Mouse (Mus musculus) liver, embryonic 15.5 days (tissue): ENCODE measurements around the gene Myod1. TPM values are rescaled to one million over a fixed set of nuclear protein-coding genes. Genes with fewer than 3 reads are reported as not detected.

ENCODE experiments used
- ATAC-seq: fragments of 200-750 bp; cut with Nextera tagmentation; 2 replicates; pipeline ENCODE4 v1.8.0; 2017; ENCODE audit warnings: moderate number of reproducible peaks, mild to moderate bottlenecking, moderate library complexity; ENCODE audit not compliant: insufficient read depth
- H3K27ac ChIP-seq: fragments of 300-500 bp; sonication (generic); replicated peaks from 2 replicates; pipeline ENCODE4 v1.5.1; 2015; ENCODE audit warnings: mild to moderate bottlenecking, inconsistent platforms
- H3K27me3 ChIP-seq: fragments of 300-500 bp; sonication (generic); 2 replicates; pipeline ENCODE4 v1.6.1; 2015; ENCODE audit warnings: mild to moderate bottlenecking, inconsistent platforms
- H3K36me3 ChIP-seq: fragments of 300-500 bp; sonication (generic); replicated peaks from 2 replicates; pipeline ENCODE4 v1.6.1; 2015; ENCODE audit warnings: moderate library complexity, mild to moderate bottlenecking, inconsistent platforms
- H3K4me1 ChIP-seq: fragments of 300-500 bp; sonication (generic); replicated peaks from 2 replicates; pipeline ENCODE4 v1.6.1; 2015; ENCODE audit warnings: inconsistent platforms
- H3K4me2 ChIP-seq: fragments of 300-500 bp; sonication (generic); 2 replicates; pipeline ENCODE4 v1.6.1; 2015; ENCODE audit warnings: moderate library complexity, mild to moderate bottlenecking, inconsistent platforms
- H3K4me3 ChIP-seq: fragments of 300-500 bp; sonication (generic); replicated peaks from 2 replicates; pipeline ENCODE4 v1.5.1; 2015; ENCODE audit warnings: mild to moderate bottlenecking, inconsistent platforms
- H3K9ac ChIP-seq: fragments of 300-500 bp; sonication (generic); 2 replicates; pipeline ENCODE4 v1.6.1; 2015; ENCODE audit warnings: moderate library complexity, mild to moderate bottlenecking, inconsistent platforms
- H3K9me3 ChIP-seq: fragments of 300-500 bp; sonication (generic); replicated peaks from 2 replicates; pipeline ENCODE4 v1.6.1; 2016; ENCODE audit warnings: inconsistent platforms
- WGBS: fragments of 180-500 bp; shearing (Covaris S2); methylation state at CpG from one replicate; pipeline ENCODE4 v1.1.7; 2015; ENCODE audit warnings: mixed read lengths; ENCODE audit not compliant: insufficient replicate concordance; 5-methylcytosine and 5-hydroxymethylcytosine counted together
- polyA plus RNA-seq: library from polyadenylated mRNA; unstranded; fragments of >200 nt; fragmentation: Nextera tagmentation; extraction: Ambion mirVana; gene quantifications from 2 replicates; pipeline ENCODE4 v1.2.1, GENCODE M21; 2015

Myod1 gene
- polyA plus RNA-seq, 1 experiment from 2014 or later, result 1.2 TPM

DNA sequence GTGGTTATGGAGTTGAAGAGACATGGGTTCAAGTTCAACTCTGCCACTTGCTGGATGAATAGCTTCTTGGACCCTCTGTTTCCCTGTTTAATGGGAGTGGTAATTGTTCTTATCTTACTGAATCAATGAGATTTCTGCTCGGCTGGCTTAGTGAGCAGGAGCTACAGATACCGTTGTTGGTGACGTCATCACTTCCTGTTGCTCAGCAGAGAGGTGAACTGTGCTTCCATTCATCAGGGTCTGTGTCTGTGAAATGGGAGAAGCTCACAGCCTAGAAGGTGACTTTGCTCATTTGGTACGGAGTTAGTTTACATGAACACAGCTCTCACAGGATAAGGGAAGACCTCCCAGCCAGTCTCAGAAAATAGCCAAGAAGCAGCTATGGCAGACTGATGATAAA is 22.4 kb upstream of the Myod1 start:
- Histone ChIP-seq H3K4me1 (no peaks in the 10 kb centered on the region), H3K4me2 (no peak overlapping the region), H3K9ac (no peak overlapping the region), H3K4me3 (no peak overlapping the region), H3K27ac (no peak overlapping the region), H3K27me3 (peaks cover 15% of the 10 kb centered on the region), H3K9me3 (no peaks in the 10 kb centered on the region), H3K36me3 (no peaks in the 10 kb centered on the region)
- WGBS, result 23% methylated on average over 4 of the region's 4 CpGs
- no peak for ATAC-seq

DNA sequence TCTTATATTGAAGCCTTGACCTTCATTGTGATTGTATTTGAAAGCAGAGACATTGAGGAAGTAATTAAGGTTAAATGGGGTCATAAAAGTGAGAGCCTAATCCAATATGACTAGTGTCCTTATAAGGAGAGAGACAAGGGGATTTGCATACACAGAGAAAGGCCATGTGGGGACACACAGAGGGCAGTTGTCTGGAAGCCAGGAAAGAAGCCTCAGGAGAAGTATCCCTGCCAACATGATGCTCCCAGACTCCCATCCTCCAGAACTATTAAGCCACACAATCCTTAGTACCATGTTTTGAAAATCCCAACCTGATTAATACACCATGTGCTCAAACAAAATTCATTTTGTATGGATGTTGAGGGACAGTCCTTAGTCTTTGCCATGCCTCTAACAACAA is 14.5 kb upstream of the Myod1 start:
- Histone ChIP-seq H3K9ac (no peak overlapping the region), H3K36me3 (no peaks in the 10 kb centered on the region), H3K27ac (no peak overlapping the region), H3K4me2 (no peak overlapping the region), H3K4me1 (no peaks in the 10 kb centered on the region), H3K4me3 (no peak overlapping the region), H3K9me3 (no peaks in the 10 kb centered on the region), H3K27me3 (no peaks in the 10 kb centered on the region)
- ATAC-seq, result no peak

DNA sequence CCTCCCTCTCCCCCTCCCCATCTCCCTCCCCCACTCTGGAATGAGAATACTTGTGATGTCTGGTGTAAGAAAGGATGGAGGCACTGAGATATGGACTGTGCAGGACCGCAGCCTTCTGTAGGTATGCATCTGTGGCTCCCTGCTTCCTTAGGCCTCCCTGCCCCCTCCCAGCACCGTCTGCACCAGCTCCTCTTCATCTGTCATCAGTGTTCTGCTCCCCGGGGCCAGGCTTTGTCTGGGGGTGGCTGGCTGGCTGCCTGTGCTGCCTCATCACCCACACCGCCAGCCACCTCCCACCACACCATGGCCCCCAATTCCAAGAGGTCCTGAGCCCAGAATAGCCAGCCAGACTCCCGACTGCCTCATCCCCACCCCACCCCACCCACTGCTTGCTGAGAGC is 12.1 kb upstream of the Myod1 start:
- Histone ChIP-seq H3K4me2 (no peak overlapping the region), H3K36me3 (no peaks in the 10 kb centered on the region), H3K27ac (no peak overlapping the region), H3K4me3 (no peak overlapping the region), H3K27me3 (no peaks in the 10 kb centered on the region), H3K9me3 (no peaks in the 10 kb centered on the region), H3K9ac (no peak overlapping the region), H3K4me1 (no peaks in the 10 kb centered on the region)
- ATAC-seq, result no peak
- WGBS, result 41% methylated on average over 4 of the region's 5 CpGs

- H3K36me3 ChIP-seq, result no peaks in the 10 kb centered on the region
- no peak overlapping the region for H3K4me2 ChIP-seq
- 49% methylated on average over 1 of the region's 1 CpGs for WGBS
- no peaks in the 10 kb centered on the region for H3K27me3 ChIP-seq
- H3K4me1 ChIP-seq, result no peaks in the 10 kb centered on the region
- no peak for ATAC-seq
- no peaks in the 10 kb centered on the region for H3K9me3 ChIP-seq
- H3K9ac ChIP-seq, result no peak overlapping the region
- no peak overlapping the region for H3K27ac ChIP-seq
- no peak overlapping the region for H3K4me3 ChIP-seq
Measured at GRCm38 (mm10) chr7:46365810-46366209, 10.5 kb upstream of the Myod1 start.

- no peak for ATAC-seq
- WGBS, result 52% methylated on average over 4 of the region's 4 CpGs
- Histone ChIP-seq H3K36me3 (no peaks in the 10 kb centered on the region), H3K27me3 (peaks cover 18% of the 10 kb centered on the region), H3K4me1 (no peaks in the 10 kb centered on the region), H3K4me3 (no peak overlapping the region), H3K27ac (no peak overlapping the region), H3K9ac (no peak overlapping the region), H3K4me2 (no peak overlapping the region), H3K9me3 (no peaks in the 10 kb centered on the region)
Measured at GRCm38 (mm10) chr7:46371104-46371503, 5.2 kb upstream of the Myod1 start.

GRCm38 (mm10) chr7:46377008-46377346 is 703 bp downstream of the Myod1 start:
- peaks cover 59% of the 10 kb centered on the region for H3K27me3 ChIP-seq
- no peak overlapping the region for H3K4me3 ChIP-seq

DNA sequence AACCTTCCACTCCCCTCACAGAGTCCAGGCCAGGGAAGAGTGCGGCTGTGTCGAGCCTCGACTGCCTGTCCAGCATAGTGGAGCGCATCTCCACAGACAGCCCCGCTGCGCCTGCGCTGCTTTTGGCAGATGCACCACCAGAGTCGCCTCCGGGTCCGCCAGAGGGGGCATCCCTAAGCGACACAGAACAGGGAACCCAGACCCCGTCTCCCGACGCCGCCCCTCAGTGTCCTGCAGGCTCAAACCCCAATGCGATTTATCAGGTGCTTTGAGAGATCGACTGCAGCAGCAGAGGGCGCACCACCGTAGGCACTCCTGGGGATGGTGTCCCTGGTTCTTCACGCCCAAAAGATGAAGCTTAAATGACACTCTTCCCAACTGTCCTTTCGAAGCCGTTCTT is 1.8 kb downstream of the Myod1 start:
- no peak overlapping the region for H3K9ac ChIP-seq
- no peaks in the 10 kb centered on the region for H3K4me1 ChIP-seq
- 5% methylated on average over 22 of the region's 22 CpGs for WGBS

More at GRCm38 (mm10) chr7:46377008-46377346, 703 bp downstream of the Myod1 start:
- Histone ChIP-seq H3K27ac (no peak overlapping the region), H3K4me2 (no peak overlapping the region), H3K9ac (no peak overlapping the region), H3K9me3 (no peaks in the 10 kb centered on the region), H3K36me3 (no peaks in the 10 kb centered on the region), H3K4me1 (no peaks in the 10 kb centered on the region)
- ATAC-seq, result no peak
- WGBS, result 1% methylated on average over 33 of the region's 33 CpGs

DNA sequence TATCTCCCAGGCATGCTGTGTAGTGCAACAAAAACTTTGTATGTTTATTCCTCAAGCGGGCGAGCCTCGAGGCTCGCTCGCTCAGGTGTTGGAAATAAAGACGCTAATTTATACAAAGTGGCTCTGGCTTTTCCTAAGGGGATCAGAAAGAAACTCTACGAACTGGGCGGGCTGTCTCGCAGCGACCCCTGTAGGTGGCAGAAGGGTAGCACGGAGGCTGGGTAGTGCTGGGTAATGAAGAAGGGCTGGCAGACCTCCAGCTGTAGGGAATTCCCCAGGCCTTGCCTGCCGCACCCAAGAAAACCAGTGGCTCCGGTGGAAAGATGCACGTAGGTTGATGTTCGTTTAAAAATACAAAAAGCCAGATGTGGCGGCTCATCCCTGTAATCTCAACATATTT is 2.7 kb downstream of the Myod1 start:
- Histone ChIP-seq H3K4me2 (no peak overlapping the region), H3K4me3 (no peak overlapping the region), H3K27ac (no peak overlapping the region), H3K9me3 (no peaks in the 10 kb centered on the region), H3K27me3 (peaks cover 56% of the 10 kb centered on the region), H3K4me1 (no peaks in the 10 kb centered on the region), H3K9ac (no peak overlapping the region), H3K36me3 (no peaks in the 10 kb centered on the region)
- ATAC-seq, result no peak
- 10% methylated on average over 16 of the region's 16 CpGs for WGBS

More for the DNA sequence above, 1.8 kb downstream of the Myod1 start:
- Histone ChIP-seq H3K4me3 (no peak overlapping the region), H3K9me3 (no peaks in the 10 kb centered on the region), H3K36me3 (no peaks in the 10 kb centered on the region), H3K4me2 (no peak overlapping the region), H3K27me3 (peaks cover 56% of the 10 kb centered on the region), H3K27ac (no peak overlapping the region)
- ATAC-seq, result no peak

DNA sequence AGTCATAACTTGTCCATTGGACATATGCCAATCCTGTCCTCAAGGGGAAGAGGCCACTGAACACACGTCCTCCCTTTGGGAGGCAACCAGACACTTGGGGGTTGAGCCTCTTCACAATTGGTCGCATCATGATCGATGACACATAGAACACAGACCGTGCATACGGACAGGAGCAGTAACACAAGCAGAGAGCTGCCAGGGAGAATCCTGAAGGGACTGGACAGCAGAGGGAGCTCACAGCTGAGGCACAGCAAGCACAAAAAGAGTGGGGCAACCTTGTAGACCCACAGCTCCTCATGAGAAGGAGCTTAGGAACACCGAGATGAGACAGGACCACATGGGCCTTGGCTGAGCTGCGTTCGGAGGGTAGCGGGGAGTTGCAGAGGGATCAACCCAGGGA is 4.4 kb downstream of the Myod1 start:
- no peaks in the 10 kb centered on the region for H3K36me3 ChIP-seq
- no peak overlapping the region for H3K4me3 ChIP-seq
- H3K27me3 ChIP-seq, result peaks cover 46% of the 10 kb centered on the region
- H3K9ac ChIP-seq, result no peak overlapping the region
- H3K27ac ChIP-seq, result no peak overlapping the region
- H3K4me1 ChIP-seq, result no peaks in the 10 kb centered on the region
- no peak for ATAC-seq
- WGBS, result 60% methylated on average over 9 of the region's 9 CpGs
- no peak overlapping the region for H3K4me2 ChIP-seq
- no peaks in the 10 kb centered on the region for H3K9me3 ChIP-seq

DNA sequence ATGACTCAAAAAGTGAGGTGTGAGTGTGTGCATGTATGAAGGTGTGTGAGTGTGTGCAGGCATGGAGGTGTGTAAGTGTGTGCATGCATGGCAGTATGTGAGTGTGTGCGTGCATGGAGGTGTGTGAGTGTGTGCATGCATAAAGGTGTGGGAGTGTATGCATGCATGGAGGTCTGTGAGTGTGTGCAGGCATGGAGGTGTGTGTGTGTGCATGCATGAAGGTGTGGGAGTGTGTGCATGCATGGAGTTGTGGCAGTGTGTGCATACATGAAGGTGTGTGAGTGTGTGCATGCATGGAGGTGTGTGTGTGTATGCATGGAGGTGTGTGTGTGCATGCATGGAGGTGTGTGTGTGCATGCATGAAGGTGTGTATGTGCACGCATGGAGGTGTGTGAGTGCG is 11.2 kb downstream of the Myod1 start:
- Histone ChIP-seq H3K9me3 (no peaks in the 10 kb centered on the region), H3K9ac (no peak overlapping the region), H3K4me3 (no peak overlapping the region), H3K36me3 (no peaks in the 10 kb centered on the region), H3K4me1 (no peaks in the 10 kb centered on the region), H3K27ac (no peak overlapping the region), H3K27me3 (no peaks in the 10 kb centered on the region), H3K4me2 (no peak overlapping the region)
- no peak for ATAC-seq
- 57% methylated on average over 3 of the region's 3 CpGs for WGBS

GRCm38 (mm10) chr7:46389456-46390085 is 13.3 kb downstream of the Myod1 start:
- WGBS, result 37% methylated on average over 10 of the region's 10 CpGs

GRCm38 (mm10) chr7:46390226-46390625 is 14.0 kb downstream of the Myod1 start:
- Histone ChIP-seq H3K9ac (no peak overlapping the region), H3K27me3 (peaks cover 24% of the 10 kb centered on the region), H3K9me3 (no peaks in the 10 kb centered on the region), H3K27ac (no peak overlapping the region), H3K4me1 (no peaks in the 10 kb centered on the region), H3K4me2 (no peak overlapping the region), H3K4me3 (no peak overlapping the region), H3K36me3 (no peaks in the 10 kb centered on the region)
- ATAC-seq, result no peak
- 40% methylated on average over 4 of the region's 4 CpGs for WGBS

More at GRCm38 (mm10) chr7:46389456-46390085, 13.3 kb downstream of the Myod1 start:
- ATAC-seq, result no peak
- Histone ChIP-seq H3K27ac (no peak overlapping the region), H3K9ac (no peak overlapping the region), H3K4me1 (no peaks in the 10 kb centered on the region), H3K9me3 (no peaks in the 10 kb centered on the region), H3K4me3 (no peak overlapping the region), H3K36me3 (no peaks in the 10 kb centered on the region), H3K27me3 (peaks cover 18% of the 10 kb centered on the region), H3K4me2 (no peak overlapping the region)
